Mouse (Mus musculus): ENCODE results near the gene Trim62. TPM values are rescaled to one million over a fixed set of nuclear protein-coding genes. Genes with fewer than 3 reads are reported as not detected.

Gene Trim62
- polyA plus RNA-seq, 1 experiment from 2014 or later, result 11.0 TPM

GRCm38 (mm10) chr4:128909378-128909831 is 26.0 kb downstream of the Trim62 start:
- Histone ChIP-seq H3K4me1 (ENCODE audit: control insufficient read depth, insufficient read depth, low read length) (peaks cover 19% of the 10 kb centered on the region), H3K9me3 (ENCODE audit: control insufficient read depth, low read length) (no peaks in the 10 kb centered on the region), H3K27me3 (ENCODE audit: control insufficient read depth, insufficient read depth, low read length) (no peaks in the 10 kb centered on the region), H3K36me3 (ENCODE audit: control insufficient read depth, insufficient read depth, low read length) (peaks cover 14% of the 10 kb centered on the region), H3K4me3 (ENCODE audit: low read length) (no peak overlapping the region), H3K27ac (ENCODE audit: low read depth, low read length) (no peak overlapping the region), H3K4me2 (replicated peaks; ENCODE audit: low read depth, low read length) (no peak overlapping the region), H3K9ac (ENCODE audit: low read depth, low read length) (no peak overlapping the region)
- 86% methylated on average over 14 of the region's 14 CpGs for WGBS
- ATAC-seq (ENCODE audit: low FRiP score, low TSS enrichment), result no peak

- H3K4me2 ChIP-seq (replicated peaks; ENCODE audit: low read depth, low read length), result no peak overlapping the region
- H3K9ac ChIP-seq (ENCODE audit: low read depth, low read length), result no peak overlapping the region
- ATAC-seq (ENCODE audit: low FRiP score, low TSS enrichment), result no peak
- no peak overlapping the region for H3K4me3 ChIP-seq (ENCODE audit: low read length)
- peaks cover 9% of the 10 kb centered on the region for H3K4me1 ChIP-seq (ENCODE audit: control insufficient read depth, insufficient read depth, low read length)
- no peak overlapping the region for H3K27ac ChIP-seq (ENCODE audit: low read depth, low read length)
- H3K9me3 ChIP-seq (ENCODE audit: control insufficient read depth, low read length), result no peaks in the 10 kb centered on the region
- WGBS, result 85% methylated on average over 8 of the region's 8 CpGs
- peaks cover 14% of the 10 kb centered on the region for H3K36me3 ChIP-seq (ENCODE audit: control insufficient read depth, insufficient read depth, low read length)
- no peaks in the 10 kb centered on the region for H3K27me3 ChIP-seq (ENCODE audit: control insufficient read depth, insufficient read depth, low read length)
These were observed 27.1 kb downstream of the Trim62 start for GRCm38 (mm10) chr4:128910276-128911063.

GRCm38 (mm10) chr4:128912085-128912484 is 28.7 kb downstream of the Trim62 start:
- no peak overlapping the region for H3K4me3 ChIP-seq (ENCODE audit: low read length)
- no peak overlapping the region for H3K27ac ChIP-seq (ENCODE audit: low read depth, low read length)
- H3K36me3 ChIP-seq (ENCODE audit: control insufficient read depth, insufficient read depth, low read length), result peaks cover 14% of the 10 kb centered on the region
- no peak for ATAC-seq (ENCODE audit: low FRiP score, low TSS enrichment)
- WGBS, result 86% methylated on average over 10 of the region's 10 CpGs
- H3K27me3 ChIP-seq (ENCODE audit: control insufficient read depth, insufficient read depth, low read length), result no peaks in the 10 kb centered on the region
- no peaks in the 10 kb centered on the region for H3K9me3 ChIP-seq (ENCODE audit: control insufficient read depth, low read length)
- H3K4me2 ChIP-seq (replicated peaks; ENCODE audit: low read depth, low read length), result no peak overlapping the region
- peaks cover 3% of the 10 kb centered on the region; the same call in 1 of the 2 replicates for H3K4me1 ChIP-seq (ENCODE audit: control insufficient read depth, insufficient read depth, low read length)
- H3K9ac ChIP-seq (ENCODE audit: low read depth, low read length), result no peak overlapping the region

GRCm38 (mm10) chr4:128913794-128914193 is 30.4 kb downstream of the Trim62 start:
- Histone ChIP-seq H3K36me3 (ENCODE audit: control insufficient read depth, insufficient read depth, low read length) (peaks cover 14% of the 10 kb centered on the region), H3K9ac (ENCODE audit: low read depth, low read length) (no peak overlapping the region), H3K27ac (ENCODE audit: low read depth, low read length) (no peak overlapping the region), H3K4me2 (replicated peaks; ENCODE audit: low read depth, low read length) (no peak overlapping the region), H3K27me3 (ENCODE audit: control insufficient read depth, insufficient read depth, low read length) (no peaks in the 10 kb centered on the region), H3K4me1 (ENCODE audit: control insufficient read depth, insufficient read depth, low read length) (no peaks in the 10 kb centered on the region), H3K9me3 (ENCODE audit: control insufficient read depth, low read length) (no peaks in the 10 kb centered on the region), H3K4me3 (ENCODE audit: low read length) (no peak overlapping the region)
- WGBS, result 17% methylated on average over 4 of the region's 4 CpGs
- ATAC-seq (ENCODE audit: low FRiP score, low TSS enrichment), result no peak

- WGBS, result 71% methylated on average over 3 of the region's 3 CpGs
- 0 out of 2 replicates have a peak, but pooled peaks cover 4% of the 10 kb centered on the region for H3K4me1 ChIP-seq (ENCODE audit: control insufficient read depth, insufficient read depth, low read length)
- no peaks in the 10 kb centered on the region for H3K27me3 ChIP-seq (ENCODE audit: control insufficient read depth, insufficient read depth, low read length)
- no peak overlapping the region for H3K27ac ChIP-seq (ENCODE audit: low read depth, low read length)
- no peak overlapping the region for H3K9ac ChIP-seq (ENCODE audit: low read depth, low read length)
- H3K4me3 ChIP-seq (ENCODE audit: low read length), result no peak overlapping the region
- ATAC-seq (ENCODE audit: low FRiP score, low TSS enrichment), result no peak
- H3K36me3 ChIP-seq (ENCODE audit: control insufficient read depth, insufficient read depth, low read length), result no peaks in the 10 kb centered on the region
- H3K9me3 ChIP-seq (ENCODE audit: control insufficient read depth, low read length), result no peaks in the 10 kb centered on the region
- no peak overlapping the region for H3K4me2 ChIP-seq (replicated peaks; ENCODE audit: low read depth, low read length)
These were observed 33.7 kb downstream of the Trim62 start for GRCm38 (mm10) chr4:128917119-128917518.

- Histone ChIP-seq H3K9ac (ENCODE audit: low read depth, low read length) (no peak overlapping the region), H3K4me1 (ENCODE audit: control insufficient read depth, insufficient read depth, low read length) (0 out of 2 replicates have a peak, but pooled peaks cover 4% of the 10 kb centered on the region), H3K27ac (ENCODE audit: low read depth, low read length) (no peak overlapping the region), H3K27me3 (ENCODE audit: control insufficient read depth, insufficient read depth, low read length) (no peaks in the 10 kb centered on the region), H3K4me3 (ENCODE audit: low read length) (no peak overlapping the region), H3K9me3 (ENCODE audit: control insufficient read depth, low read length) (no peaks in the 10 kb centered on the region), H3K36me3 (ENCODE audit: control insufficient read depth, insufficient read depth, low read length) (no peaks in the 10 kb centered on the region), H3K4me2 (replicated peaks; ENCODE audit: low read depth, low read length) (no peak overlapping the region)
- 86% methylated on average over 6 of the region's 6 CpGs for whole genome bisulfite sequencing
- ATAC-seq (ENCODE audit: low FRiP score, low TSS enrichment), result no peak
These were observed 34.4 kb downstream of the Trim62 start for GRCm38 (mm10) chr4:128917756-128918155.

- H3K27me3 ChIP-seq (ENCODE audit: control insufficient read depth, insufficient read depth, low read length), result no peaks in the 10 kb centered on the region
- 29% methylated on average over 3 of the region's 3 CpGs for WGBS
- no peak overlapping the region for H3K4me2 ChIP-seq (replicated peaks; ENCODE audit: low read depth, low read length)
These were observed 34.8 kb downstream of the Trim62 start for GRCm38 (mm10) chr4:128918187-128918586.

GRCm38 (mm10) chr4:128919106-128919505 is 35.7 kb downstream of the Trim62 start:
- Histone ChIP-seq H3K9me3 (ENCODE audit: control insufficient read depth, low read length) (no peaks in the 10 kb centered on the region), H3K27ac (ENCODE audit: low read depth, low read length) (no peak overlapping the region), H3K4me1 (ENCODE audit: control insufficient read depth, insufficient read depth, low read length) (0 out of 2 replicates have a peak, but pooled peaks cover 4% of the 10 kb centered on the region), H3K27me3 (ENCODE audit: control insufficient read depth, insufficient read depth, low read length) (no peaks in the 10 kb centered on the region), H3K36me3 (ENCODE audit: control insufficient read depth, insufficient read depth, low read length) (no peaks in the 10 kb centered on the region), H3K4me3 (ENCODE audit: low read length) (no peak overlapping the region), H3K4me2 (replicated peaks; ENCODE audit: low read depth, low read length) (no peak overlapping the region), H3K9ac (ENCODE audit: low read depth, low read length) (no peak overlapping the region)
- WGBS, result 24% methylated on average over 10 of the region's 10 CpGs
- ATAC-seq (ENCODE audit: low FRiP score, low TSS enrichment), result no peak

More at GRCm38 (mm10) chr4:128918187-128918586, 34.8 kb downstream of the Trim62 start:
- Histone ChIP-seq H3K9me3 (ENCODE audit: control insufficient read depth, low read length) (no peaks in the 10 kb centered on the region), H3K9ac (ENCODE audit: low read depth, low read length) (no peak overlapping the region), H3K36me3 (ENCODE audit: control insufficient read depth, insufficient read depth, low read length) (no peaks in the 10 kb centered on the region), H3K4me1 (ENCODE audit: control insufficient read depth, insufficient read depth, low read length) (0 out of 2 replicates have a peak, but pooled peaks cover 4% of the 10 kb centered on the region), H3K27ac (ENCODE audit: low read depth, low read length) (no peak overlapping the region), H3K4me3 (ENCODE audit: low read length) (no peak overlapping the region)
- peak; percentile 77 for ATAC-seq (ENCODE audit: low FRiP score, low TSS enrichment)

GRCm38 (mm10) chr4:128923603-128924002 is 40.2 kb downstream of the Trim62 start:
- Histone ChIP-seq H3K4me1 (ENCODE audit: control insufficient read depth, insufficient read depth, low read length) (0 out of 2 replicates have a peak, but pooled peaks cover 4% of the 10 kb centered on the region), H3K9me3 (ENCODE audit: control insufficient read depth, low read length) (no peaks in the 10 kb centered on the region), H3K27me3 (ENCODE audit: control insufficient read depth, insufficient read depth, low read length) (no peaks in the 10 kb centered on the region; the same call in 1 of the 2 replicates), H3K27ac (ENCODE audit: low read depth, low read length) (no peak overlapping the region), H3K4me3 (ENCODE audit: low read length) (no peak overlapping the region), H3K9ac (ENCODE audit: low read depth, low read length) (no peak overlapping the region), H3K36me3 (ENCODE audit: control insufficient read depth, insufficient read depth, low read length) (no peaks in the 10 kb centered on the region), H3K4me2 (replicated peaks; ENCODE audit: low read depth, low read length) (no peak overlapping the region)
- ATAC-seq (ENCODE audit: low FRiP score, low TSS enrichment), result no peak
- WGBS, result 90% methylated on average over 3 of the region's 3 CpGs

Measured in kidney, embryonic 14.5 days (tissue).